Mouse (Mus musculus) cortical plate, adult 2 months (tissue): ENCODE results near the gene H2al1e.

Experiments
- CTCF ChIP-seq: fragments of 200-500 bp; IDR thresholded peaks from 2 replicates; pipeline ENCODE4 v1.5.1; 2011; ENCODE audit warnings: mild to moderate bottlenecking, control low read depth, low read length; ENCODE audit not compliant: insufficient read depth; ENCODE audit errors: extremely low read depth
- POLR2A ChIP-seq: fragments of 200-500 bp; IDR thresholded peaks from 2 replicates; pipeline ENCODE4 v1.6.1; 2011; ENCODE audit warnings: mild to moderate bottlenecking, low read length, control low read depth; ENCODE audit not compliant: insufficient read depth; ENCODE audit errors: extremely low read depth

DNA sequence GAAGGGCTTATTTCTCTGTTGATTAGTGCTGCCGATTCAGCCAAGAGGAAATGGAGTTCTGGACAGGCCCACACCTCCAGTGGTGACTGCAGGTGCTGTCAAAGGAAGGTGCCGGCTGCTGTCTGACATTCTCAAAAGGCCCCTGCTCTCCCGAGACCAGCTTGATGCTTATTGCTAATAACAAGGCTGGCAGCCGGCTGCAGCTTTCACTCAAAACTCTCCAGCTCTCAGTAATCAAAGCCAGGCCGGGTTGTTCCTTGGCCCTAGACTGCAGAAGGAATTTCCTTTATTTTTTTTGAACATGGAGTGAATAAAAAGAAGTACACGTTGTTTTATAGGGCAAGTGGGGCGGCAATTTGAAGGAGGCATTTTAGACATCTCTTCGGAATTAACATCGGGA lies 34.0 kb downstream of the H2al1e start:
- no peak for TF ChIP-seq POLR2A
- no peak for TF ChIP-seq CTCF
